Mouse (Mus musculus) CH12.LX (cell line): ENCODE results near the gene Rpp14.

ENCODE experiments used
- CTCF ChIP-seq, 2 experiments: IDR thresholded peaks in 1 of 2; conservative IDR thresholded peaks in 1 of 2; 2 replicates each; pipeline ENCODE4 v1.5.1; 2011 to 2012; ENCODE audit warnings: low read depth in 2 of 2, low read length in 2 of 2, improper control_type of control experiment in 1 of 2, inconsistent platforms in 1 of 2, mild to moderate bottlenecking in 1 of 2, moderate library complexity in 1 of 2
- E2F4 ChIP-seq: IDR thresholded peaks from 2 replicates; pipeline ENCODE4 v1.6.1; 2011; ENCODE audit warnings: low read depth, low read length, improper control_type of control experiment; ENCODE audit not compliant: insufficient replicate concordance
- EP300 ChIP-seq: IDR thresholded peaks from 2 replicates; pipeline ENCODE4 v1.6.1; 2011; ENCODE audit warnings: low read length, improper control_type of control experiment
- IRF4 ChIP-seq: IDR thresholded peaks from 2 replicates; pipeline ENCODE4 v1.6.1; 2014; ENCODE audit warnings: low read depth, mild to moderate bottlenecking, inconsistent platforms, low read length, improper control_type of control experiment
- JUND ChIP-seq: conservative IDR thresholded peaks from 2 replicates; pipeline ENCODE4 v1.6.1; 2011; ENCODE audit warnings: low read depth, low read length, improper control_type of control experiment
- MEF2A ChIP-seq: IDR thresholded peaks from 2 replicates; pipeline ENCODE4 v1.6.1; 2014; ENCODE audit warnings: low read depth, mild to moderate bottlenecking, inconsistent platforms, low read length, improper control_type of control experiment, borderline replicate concordance
- MYC ChIP-seq: IDR thresholded peaks from 2 replicates; pipeline ENCODE4 v1.6.1; 2011; ENCODE audit warnings: low read depth, mild to moderate bottlenecking, improper control_type of control experiment, low read length
- NRF1 ChIP-seq: IDR thresholded peaks from 2 replicates; pipeline ENCODE4 v1.6.1; 2014; ENCODE audit warnings: low read depth, mild to moderate bottlenecking, inconsistent platforms, low read length, improper control_type of control experiment, moderate library complexity
- POLR2A ChIP-seq: IDR thresholded peaks from 2 replicates; pipeline ENCODE4 v1.6.1; 2011; ENCODE audit warnings: low read depth, mild to moderate bottlenecking, improper control_type of control experiment, low read length
- TBP ChIP-seq: conservative IDR thresholded peaks from 2 replicates; pipeline ENCODE4 v1.6.1; 2011; ENCODE audit warnings: low read depth, low read length, improper control_type of control experiment
- UBTF ChIP-seq: IDR thresholded peaks from 2 replicates; pipeline ENCODE4 v1.6.1; 2012; ENCODE audit warnings: low read depth, mild to moderate bottlenecking, inconsistent platforms, low read length, improper control_type of control experiment, moderate library complexity
- ZMIZ1 ChIP-seq: IDR thresholded peaks from 2 replicates; pipeline ENCODE4 v1.6.1; 2012; ENCODE audit warnings: low read depth, mild to moderate bottlenecking, inconsistent platforms, low read length, improper control_type of control experiment

- no peak for TF ChIP-seq JUND
- peak; percentile 41; the same call in 1 of the 2 replicates for TF ChIP-seq POLR2A
- no peak for TF ChIP-seq E2F4
- TF ChIP-seq CTCF (conservative IDR thresholded peaks at IDR 0.05 in 1 of 2, IDR thresholded peaks at IDR 0.05 in 1 of 2; ENCODE audit: low read depth in 2 of 2, low read length in 2 of 2): no peak
- peak; percentile 80 for TF ChIP-seq IRF4
- TF ChIP-seq TBP: no peak
- no peak for TF ChIP-seq NRF1
- TF ChIP-seq MEF2A: peak; percentile 39; the same call in 1 of the 2 replicates
- no peak for TF ChIP-seq UBTF
- peak; percentile 40 for TF ChIP-seq EP300
- TF ChIP-seq ZMIZ1: no peak
- no peak for TF ChIP-seq MYC
These were observed 18.1 kb upstream of the Rpp14 start for GRCm38 (mm10) chr14:8062076-8062475.
